Mouse (Mus musculus) MN1 (cell line): ENCODE results near the gene H2al1b.
A peak's percentile ranks its signal among the peaks of the same experiment; 100 is the strongest.
"Not testable (repeated sequence)": the region's sequence is repeated elsewhere in the genome, so short reads cannot be mapped to it uniquely, and the experiment has no call there.

Experiments
- DNase-seq: peaks from one replicate; pipeline ENCODE4 v3.0.0-alpha.2; 2016; ENCODE audit warnings: low spot score

The H2al1b gene

DNA sequence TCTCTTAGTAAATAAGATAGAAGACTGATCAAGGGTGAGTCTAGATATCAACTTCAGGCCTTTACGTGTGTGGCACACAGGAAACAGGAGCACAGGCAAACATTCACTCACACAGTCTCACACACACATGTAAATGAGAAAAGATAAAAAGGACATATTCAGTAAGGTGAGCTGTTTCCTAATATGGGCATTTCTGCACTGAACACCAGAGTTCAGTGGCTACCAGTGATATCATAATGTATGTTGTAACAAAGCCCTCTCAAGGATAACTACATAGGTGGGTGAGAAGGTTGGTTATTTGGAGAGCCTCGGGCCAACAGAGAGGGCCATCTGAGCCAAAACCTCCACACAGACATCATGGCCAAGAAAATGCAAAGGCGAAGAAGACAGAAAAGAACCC is at the start of gene H2al1b:
Gene H2al1b (plus strand): TSS at position 301 of the 400 bp plus-strand sequence.
- not testable (repeated sequence) for DNase-seq

DNA sequence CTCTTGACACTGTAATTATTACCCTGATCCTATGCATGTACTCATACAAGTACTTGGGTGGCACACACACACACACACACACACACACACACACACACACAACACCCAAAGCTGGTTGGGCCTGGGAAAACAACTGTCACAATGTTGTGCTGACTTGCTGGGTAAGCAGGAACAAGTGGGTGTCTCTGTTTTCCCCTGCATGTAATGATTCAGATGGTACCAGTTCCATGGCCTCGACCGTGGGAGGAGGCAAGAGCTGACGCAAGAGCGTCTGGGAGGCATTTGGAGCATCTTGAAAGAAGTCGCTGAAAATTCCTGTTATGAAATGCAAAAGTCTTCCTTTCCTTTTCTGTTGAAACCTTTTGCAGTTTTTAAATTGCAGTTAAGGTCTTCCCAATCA is 48.2 kb upstream of the H2al1b start:
- DNase-seq = peak; percentile 15

- DNase-seq = peak; percentile 41
Measured at GRCm38 (mm10) chrX:11254521-11255207, 47.6 kb upstream of the H2al1b start.

DNA sequence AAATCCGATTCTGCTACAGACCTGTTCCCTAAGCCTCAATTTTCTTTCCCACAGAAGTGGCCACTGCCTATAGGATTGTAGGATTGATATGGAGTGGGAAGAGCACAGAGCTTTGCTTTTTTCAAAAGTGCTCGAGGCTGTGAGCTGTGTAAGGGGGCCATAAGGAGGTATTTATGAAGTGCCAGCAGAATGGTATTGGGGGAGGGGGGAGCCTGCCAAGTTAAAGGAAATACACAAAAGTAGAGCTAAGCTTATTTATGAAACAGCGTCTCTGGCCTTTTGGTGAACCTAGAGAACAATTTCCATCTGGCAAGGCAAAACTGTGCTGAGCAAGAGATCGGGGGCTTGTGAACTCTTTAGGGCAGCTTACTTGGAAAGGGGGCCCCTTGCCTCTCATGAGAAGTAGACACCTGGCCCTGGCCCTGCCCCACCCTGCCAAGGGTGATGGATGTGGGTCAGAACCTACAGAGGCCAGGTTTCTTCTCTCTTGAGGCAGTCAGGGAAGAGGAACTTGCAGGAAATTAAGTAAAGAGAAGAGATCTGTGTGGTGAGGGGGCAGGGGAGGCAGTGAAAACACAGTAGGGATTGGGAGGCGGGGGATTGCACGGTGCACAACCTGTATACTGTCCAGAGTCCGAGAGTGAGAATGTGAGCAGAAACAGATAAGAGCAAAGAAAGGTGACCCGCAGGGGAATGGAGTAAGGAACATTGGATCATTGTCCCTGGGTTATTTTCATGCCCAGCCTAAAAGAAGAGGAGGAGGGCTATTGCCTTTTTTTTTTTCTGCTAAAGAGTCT is 46.5 kb upstream of the H2al1b start:
- DNase-seq = no peak

GRCm38 (mm10) chrX:11264918-11265317 is 37.3 kb upstream of the H2al1b start:
- DNase-seq = no peak

- peak; percentile 7 for DNase-seq
Measured at GRCm38 (mm10) chrX:11267791-11268190, 34.4 kb upstream of the H2al1b start.

GRCm38 (mm10) chrX:11269074-11269473 is 33.2 kb upstream of the H2al1b start:
- DNase-seq = no peak

DNA sequence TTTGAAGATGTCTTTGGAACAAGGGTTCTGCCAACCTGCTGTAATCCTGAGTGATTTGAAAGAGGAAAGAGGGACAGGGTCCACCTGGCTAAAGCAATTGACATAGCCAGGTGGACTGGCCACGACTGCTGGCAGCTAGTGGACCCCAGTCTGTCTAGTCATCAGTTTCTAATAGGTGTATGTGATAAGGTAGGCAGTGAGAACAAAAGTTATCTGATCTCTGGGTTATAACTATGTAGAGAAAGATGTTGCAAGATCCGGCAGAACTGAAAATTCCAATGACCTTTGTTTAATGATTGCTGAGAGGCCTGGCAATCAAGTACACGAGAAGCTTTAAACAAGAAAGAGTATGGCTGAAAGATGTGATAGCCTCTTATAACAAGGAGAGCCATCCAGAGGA is 29.0 kb upstream of the H2al1b start:
- no peak for DNase-seq

- no peak for DNase-seq
Measured at GRCm38 (mm10) chrX:11277083-11277482, 25.1 kb upstream of the H2al1b start.

DNA sequence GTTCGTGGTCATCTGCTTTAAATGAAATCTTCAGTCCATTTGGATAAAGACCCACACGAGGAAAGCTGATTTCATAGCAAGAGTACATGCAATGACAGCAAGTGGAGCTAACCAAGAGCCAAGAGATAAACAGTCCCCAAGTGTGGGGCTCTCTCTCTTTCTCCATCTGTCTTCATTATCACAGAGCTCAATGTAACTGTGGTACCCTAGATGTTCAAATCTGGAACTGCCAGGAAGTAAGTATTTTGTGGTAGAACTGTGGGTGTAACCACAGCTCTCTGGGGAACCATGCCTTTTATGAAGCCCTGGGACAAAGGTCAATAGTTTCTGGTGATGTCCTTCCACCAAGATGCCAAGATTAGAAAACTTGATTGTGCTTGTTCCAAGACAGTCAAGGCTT is 21.5 kb upstream of the H2al1b start:
- no peak for DNase-seq

- DNase-seq = no peak
Measured at GRCm38 (mm10) chrX:11288306-11288882, 13.8 kb upstream of the H2al1b start.

DNA sequence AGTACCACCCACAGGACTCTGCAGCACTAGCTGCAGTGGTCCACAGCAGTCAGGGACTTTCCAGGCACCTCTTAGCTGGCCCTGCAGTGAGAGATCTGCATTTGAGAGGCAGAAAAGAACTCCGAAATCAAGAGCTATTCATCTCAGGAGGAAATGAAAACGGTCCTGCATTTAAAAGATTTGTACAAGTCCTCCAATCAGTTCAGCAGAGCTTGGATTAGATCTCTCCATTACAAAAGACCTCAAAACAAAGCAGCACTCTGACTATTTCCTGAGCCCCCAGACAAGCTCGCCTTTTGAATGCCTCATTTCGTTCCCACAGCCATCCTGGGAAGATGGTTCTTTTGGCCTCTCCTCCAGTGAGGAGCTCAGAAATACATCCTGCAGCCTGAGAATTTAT is 13.0 kb upstream of the H2al1b start:
- no peak for DNase-seq

DNA sequence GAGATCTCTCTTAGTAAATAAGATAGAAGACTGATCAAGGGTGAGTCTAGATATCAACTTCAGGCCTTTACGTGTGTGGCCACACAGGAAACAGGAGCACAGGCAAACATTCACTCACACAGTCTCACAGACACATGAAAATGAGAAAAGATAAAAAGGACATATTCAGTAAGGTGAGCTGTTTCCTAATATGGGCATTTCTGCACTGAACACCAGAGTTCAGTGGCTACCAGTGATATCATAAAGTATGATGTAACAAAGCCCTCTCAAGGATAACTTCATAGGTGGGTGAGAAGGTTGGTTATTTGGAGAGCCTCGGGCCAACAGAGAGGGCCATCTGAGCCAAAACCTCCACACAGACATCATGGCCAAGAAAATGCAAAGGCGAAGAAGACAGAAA is 3.3 kb upstream of the H2al1b start, which contains the start of gene H2al1a:
Gene H2al1a (plus strand): TSS at position 301 of the 400 bp plus-strand sequence.
- not testable (repeated sequence) for DNase-seq

GRCm38 (mm10) chrX:11305355-11305754 is 3.1 kb downstream of the H2al1b start, which contains the start of gene H2al1c:
Gene H2al1c, plus strand, starts transcription at chrX:11305655.
- not testable (repeated sequence) for DNase-seq

DNA sequence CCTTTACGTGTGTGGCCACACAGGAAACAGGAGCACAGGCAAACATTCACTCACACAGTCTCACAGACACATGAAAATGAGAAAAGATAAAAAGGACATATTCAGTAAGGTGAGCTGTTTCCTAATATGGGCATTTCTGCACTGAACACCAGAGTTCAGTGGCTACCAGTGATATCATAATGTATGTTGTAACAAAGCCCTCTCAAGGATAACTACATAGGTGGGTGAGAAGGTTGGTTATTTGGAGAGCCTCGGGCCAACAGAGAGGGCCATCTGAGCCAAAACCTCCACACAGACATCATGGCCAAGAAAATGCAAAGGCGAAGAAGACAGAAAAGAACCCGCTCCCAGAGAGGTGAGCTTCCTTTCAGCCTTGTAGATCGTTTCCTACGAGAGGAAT is 6.3 kb downstream of the H2al1b start, which contains the start of gene H2al1d:
Gene H2al1d (plus strand): TSS at position 301 of the 400 bp plus-strand sequence.
- DNase-seq = not testable (repeated sequence)

DNA sequence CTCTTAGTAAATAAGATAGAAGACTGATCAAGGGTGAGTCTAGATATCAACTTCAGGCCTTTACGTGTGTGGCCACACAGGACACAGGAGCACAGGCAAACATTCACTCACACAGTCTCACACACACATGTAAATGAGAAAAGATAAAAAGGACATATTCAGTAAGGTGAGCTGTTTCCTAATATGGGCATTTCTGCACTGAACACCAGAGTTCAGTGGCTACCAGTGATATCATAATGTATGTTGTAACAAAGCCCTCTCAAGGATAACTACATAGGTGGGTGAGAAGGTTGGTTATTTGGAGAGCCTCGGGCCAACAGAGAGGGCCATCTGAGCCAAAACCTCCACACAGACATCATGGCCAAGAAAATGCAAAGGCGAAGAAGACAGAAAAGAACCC is 9.4 kb downstream of the H2al1b start, which contains the start of gene H2al1e:
Gene H2al1e (plus strand): TSS at position 301 of the 400 bp plus-strand sequence.
- not testable (repeated sequence) for DNase-seq

- not testable (repeated sequence) for DNase-seq
Measured at GRCm38 (mm10) chrX:11314858-11315257, 12.6 kb downstream of the H2al1b start, which contains the start of gene H2al1f. Gene H2al1f, plus strand, starts transcription at chrX:11315158.

- not testable (repeated sequence) for DNase-seq
Measured at GRCm38 (mm10) chrX:11317956-11318355, 15.7 kb downstream of the H2al1b start, which contains the start of gene H2al1g. Gene H2al1g, plus strand, starts transcription at chrX:11318256.

DNA sequence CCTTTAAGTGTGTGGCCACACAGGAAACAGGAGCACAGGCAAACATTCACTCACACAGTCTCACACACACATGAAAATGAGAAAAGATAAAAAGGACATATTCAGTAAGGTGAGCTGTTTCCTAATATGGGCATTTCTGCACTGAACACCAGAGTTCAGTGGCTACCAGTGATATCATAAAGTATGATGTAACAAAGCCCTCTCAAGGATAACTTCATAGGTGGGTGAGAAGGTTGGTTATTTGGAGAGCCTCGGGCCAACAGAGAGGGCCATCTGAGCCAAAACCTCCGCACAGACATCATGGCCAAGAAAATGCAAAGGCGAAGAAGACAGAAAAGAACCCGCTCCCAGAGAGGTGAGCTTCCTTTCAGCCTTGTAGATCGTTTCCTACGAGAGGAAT is 19.0 kb downstream of the H2al1b start, which contains the start of gene H2al1h:
Gene H2al1h (plus strand): TSS at position 301 of the 400 bp plus-strand sequence.
- DNase-seq = not testable (repeated sequence)

GRCm38 (mm10) chrX:11324359-11324758 is 22.1 kb downstream of the H2al1b start, which contains the start of gene H2al1i:
Gene H2al1i, plus strand, starts transcription at chrX:11324659.
- not testable (repeated sequence) for DNase-seq

GRCm38 (mm10) chrX:11327522-11327921 is 25.3 kb downstream of the H2al1b start, which contains the start of gene H2al1j:
Gene H2al1j, plus strand, starts transcription at chrX:11327822.
- DNase-seq = not testable (repeated sequence)

GRCm38 (mm10) chrX:11345762-11346161 is 43.5 kb downstream of the H2al1b start:
- DNase-seq = no peak
